Comparison of ENCODE assay signal across 8 mouse cellular contexts in genomic region chr1:132367692-132368506, GRCm38 (mm10). TPM values are rescaled to one million over a fixed set of nuclear protein-coding genes. Genes with fewer than 3 reads are reported as not detected.
DNase-seq lines count a peak whose midpoint lies in the region; ATAC-seq and TF ChIP-seq lines count a peak whose summit lies in the region.

No protein-coding gene starts in this region.

- H3K4me2 ChIP-seq in embryonic facial prominence, embryonic 12.5 days (replicated peaks): no peak overlapping the region
- H3K4me2 ChIP-seq in limb, embryonic 12.5 days: no peak overlapping the region
- no peak overlapping the region for H3K4me2 ChIP-seq in midbrain, embryonic 14.5 days (ENCODE audit: low read length)

- H3K27me3 ChIP-seq in embryonic facial prominence, embryonic 12.5 days: no peaks in the 10 kb centered on the region
- H3K27me3 ChIP-seq in heart, adult 2 months (ENCODE audit: control insufficient read depth, insufficient read depth, low read length): no peaks in the 10 kb centered on the region
- no peaks in the 10 kb centered on the region for H3K27me3 ChIP-seq in kidney, adult 2 months (replicated peaks; ENCODE audit: control insufficient read depth, insufficient read depth, low read length)
- H3K27me3 ChIP-seq in limb, embryonic 12.5 days: no peaks in the 10 kb centered on the region
- no peaks in the 10 kb centered on the region for H3K27me3 ChIP-seq in midbrain, embryonic 14.5 days (ENCODE audit: control insufficient read depth, insufficient read depth, low read length)

- TF ChIP-seq EP300 in heart, adult 2 months (IDR thresholded peaks at IDR 0.05; ENCODE audit: insufficient read depth, low read depth, low read length): peak; percentile 98

- H3K9ac ChIP-seq in embryonic facial prominence, embryonic 12.5 days: no peak overlapping the region
- H3K9ac ChIP-seq in heart, adult 2 months (ENCODE audit: low read depth, low read length): no peak overlapping the region
- no peak overlapping the region for H3K9ac ChIP-seq in limb, embryonic 12.5 days (replicated peaks)
- no peak overlapping the region for H3K9ac ChIP-seq in midbrain, embryonic 14.5 days (replicated peaks; ENCODE audit: low read length)

- no peak for TF ChIP-seq POLR2A in heart, adult 2 months (IDR thresholded peaks at IDR 0.05; ENCODE audit: insufficient read depth, low read depth, low read length)
- TF ChIP-seq POLR2A in kidney, adult 2 months (IDR thresholded peaks at IDR 0.05; ENCODE audit: low read depth, low read length): no peak

- intact Hi-C loops in heart, adult 2 months (cut with DNase I): loop anchor here (1.0 to 5.0 kb wide), 5 partner anchors 22 to 224 kb away; no protein-coding TSS in a partner anchor

- DNase-seq in 3T3-L1 (ENCODE audit: low read depth, low spot score): peak; percentile 93
- DNase-seq in adrenal gland, postnatal 25 days: peak; percentile 82
- DNase-seq in heart, adult 2 months: peak; percentile 83 to 86
- DNase-seq in kidney, adult 2 months: peak; percentile 92
- DNase-seq in midbrain, embryonic 14.5 days: peak; percentile 95
- DNase-seq in spleen, adult 12 weeks (ENCODE audit: low spot score): peak; percentile 81

- no peaks in the 10 kb centered on the region for H3K79me2 ChIP-seq in heart, adult 2 months (replicated peaks; ENCODE audit: control insufficient read depth, insufficient read depth, low read length)

- WGBS in embryonic facial prominence, embryonic 12.5 days: 33% methylated on average over 7 of the region's 7 CpGs
- WGBS in heart, adult 2 months: 16% methylated on average over 7 of the region's 7 CpGs
- WGBS in kidney, adult 2 months: 29% methylated on average over 7 of the region's 7 CpGs
- 36% methylated on average over 7 of the region's 7 CpGs for WGBS in limb, embryonic 12.5 days
- WGBS in midbrain, embryonic 14.5 days: 34% methylated on average over 7 of the region's 7 CpGs

- no peak overlapping the region for H3K4me3 ChIP-seq in embryonic facial prominence, embryonic 12.5 days
- no peak overlapping the region for H3K4me3 ChIP-seq in heart, adult 2 months
- no peak overlapping the region for H3K4me3 ChIP-seq in kidney, adult 2 months (ENCODE audit: insufficient read depth, low read depth, low read length)
- H3K4me3 ChIP-seq in limb, embryonic 12.5 days (replicated peaks): no peak overlapping the region
- no peak overlapping the region for H3K4me3 ChIP-seq in midbrain, embryonic 14.5 days (replicated peaks; ENCODE audit: low read depth, low read length)

- TF ChIP-seq CTCF in heart, adult 2 months (IDR thresholded peaks at IDR 0.05): no peak; the same call in 1 of the 2 replicates
- TF ChIP-seq CTCF in kidney, adult 2 months (conservative IDR thresholded peaks at IDR 0.05; ENCODE audit: insufficient read depth, insufficient read length, low read depth, low read length): peak; percentile 98

- no peaks in the 10 kb centered on the region for H3K9me3 ChIP-seq in embryonic facial prominence, embryonic 12.5 days
- H3K9me3 ChIP-seq in limb, embryonic 12.5 days: no peaks in the 10 kb centered on the region
- H3K9me3 ChIP-seq in midbrain, embryonic 14.5 days (ENCODE audit: control insufficient read depth, low read length): no peaks in the 10 kb centered on the region

- H3K36me3 ChIP-seq in embryonic facial prominence, embryonic 12.5 days: peaks cover 16% of the 10 kb centered on the region
- peaks cover 3% of the 10 kb centered on the region; the same call in 1 of the 2 replicates for H3K36me3 ChIP-seq in heart, adult 2 months (ENCODE audit: control insufficient read depth, insufficient read depth, low read length)
- no peaks in the 10 kb centered on the region for H3K36me3 ChIP-seq in kidney, adult 2 months (ENCODE audit: control insufficient read depth, insufficient read depth, low read length)
- H3K36me3 ChIP-seq in limb, embryonic 12.5 days: peaks cover 44% of the 10 kb centered on the region
- peaks cover 16% of the 10 kb centered on the region for H3K36me3 ChIP-seq in midbrain, embryonic 14.5 days (ENCODE audit: control insufficient read depth, insufficient read depth, low read length)

- H3K4me1 ChIP-seq in embryonic facial prominence, embryonic 12.5 days: peaks cover 17% of the 10 kb centered on the region
- H3K4me1 ChIP-seq in heart, adult 2 months (ENCODE audit: control insufficient read depth, insufficient read depth, low read length): peaks cover 30% of the 10 kb centered on the region
- peaks cover 12% of the 10 kb centered on the region for H3K4me1 ChIP-seq in kidney, adult 2 months (ENCODE audit: control insufficient read depth, insufficient read depth, low read length)
- H3K4me1 ChIP-seq in limb, embryonic 12.5 days (replicated peaks): peaks cover 11% of the 10 kb centered on the region
- H3K4me1 ChIP-seq in midbrain, embryonic 14.5 days (ENCODE audit: control insufficient read depth, insufficient read depth, low read length): peaks cover 26% of the 10 kb centered on the region

- peak; percentile 71; the same call in 1 of the 2 replicates for ATAC-seq in embryonic facial prominence, embryonic 12.5 days (ENCODE audit: insufficient number of reproducible peaks, insufficient read depth, low FRiP score, low TSS enrichment)
- ATAC-seq in limb, embryonic 12.5 days (ENCODE audit: insufficient number of reproducible peaks, insufficient read depth, low FRiP score, low TSS enrichment, low read depth): peak; percentile 76
- peak; percentile 81 for ATAC-seq in midbrain, embryonic 14.5 days (ENCODE audit: low FRiP score, low TSS enrichment)

- no peak overlapping the region for H3K27ac ChIP-seq in embryonic facial prominence, embryonic 12.5 days
- peak overlapping the region; percentile 52 for H3K27ac ChIP-seq in heart, adult 2 months
- H3K27ac ChIP-seq in kidney, adult 2 months (ENCODE audit: insufficient read depth, low read depth, low read length): no peak overlapping the region
- H3K27ac ChIP-seq in limb, embryonic 12.5 days: no peak overlapping the region
- H3K27ac ChIP-seq in midbrain, embryonic 14.5 days (replicated peaks; ENCODE audit: low read depth, low read length): no peak overlapping the region

RNA-seq across cellular contexts. Expression of gene Tmcc2, which starts 23.2 kb away (rescaled TPM):
- 8.4 and 8.6 TPM in 2 replicates for total RNA-seq in adrenal gland, postnatal 25 days (2021)
- 22.0 and 22.1 TPM in 2 replicates for polyA plus RNA-seq in embryonic facial prominence, embryonic 12.5 days (2016; fragmentation: Nextera tagmentation; extraction: Ambion mirVana)
- 10 to 100 TPM; 21.9 to 25.4 TPM for total RNA-seq in heart, adult 2 months (2021)
- polyA plus RNA-seq in heart, adult 2 months (2012; rRNA removed): 17.5 and 19.4 TPM in 2 replicates
- polyA plus RNA-seq in kidney, adult 2 months (2012; rRNA removed): 6.0 and 6.3 TPM in 2 replicates
- 17.7 and 19.0 TPM in 2 replicates for polyA plus RNA-seq in limb, embryonic 12.5 days (2016; fragmentation: Nextera tagmentation; extraction: Ambion mirVana)
- polyA plus RNA-seq in midbrain, embryonic 14.5 days (2014; fragmentation: Nextera tagmentation; extraction: Ambion mirVana): 28.4 and 29.1 TPM in 2 replicates

RNA-seq across cellular contexts. Expression of gene Dstyk, which starts 49.5 kb away (rescaled TPM):
- 20.7 and 26.8 TPM in 2 replicates for total RNA-seq in adrenal gland, postnatal 25 days (2021)
- 16.1 and 17.2 TPM in 2 replicates for polyA plus RNA-seq in embryonic facial prominence, embryonic 12.5 days (2016; fragmentation: Nextera tagmentation; extraction: Ambion mirVana)
- total RNA-seq in heart, adult 2 months (2021): 10 to 100 TPM; 14.6 to 16.0 TPM
- polyA plus RNA-seq in heart, adult 2 months (2012; rRNA removed): 8.9 and 24.1 TPM in 2 replicates
- 13.0 and 13.9 TPM in 2 replicates for polyA plus RNA-seq in kidney, adult 2 months (2012; rRNA removed)
- polyA plus RNA-seq in limb, embryonic 12.5 days (2016; fragmentation: Nextera tagmentation; extraction: Ambion mirVana): 21.2 and 21.3 TPM in 2 replicates
- 10.6 and 11.4 TPM in 2 replicates for polyA plus RNA-seq in midbrain, embryonic 14.5 days (2014; fragmentation: Nextera tagmentation; extraction: Ambion mirVana)

RNA-seq across cellular contexts. Expression of gene Nuak2, which starts 52.0 kb away (rescaled TPM):
- 2.4 and 4.8 TPM in 2 replicates for total RNA-seq in adrenal gland, postnatal 25 days (2021)
- 6.3 TPM in 2 replicates for polyA plus RNA-seq in embryonic facial prominence, embryonic 12.5 days (2016; fragmentation: Nextera tagmentation; extraction: Ambion mirVana)
- 1 to 10 TPM; 4.1 to 4.3 TPM for total RNA-seq in heart, adult 2 months (2021)
- polyA plus RNA-seq in heart, adult 2 months (2012; rRNA removed): 2.8 and 4.0 TPM in 2 replicates
- polyA plus RNA-seq in kidney, adult 2 months (2012; rRNA removed): 56.1 and 73.7 TPM in 2 replicates
- 0.63 and 0.95 TPM in 2 replicates for polyA plus RNA-seq in limb, embryonic 12.5 days (2016; fragmentation: Nextera tagmentation; extraction: Ambion mirVana)
- polyA plus RNA-seq in midbrain, embryonic 14.5 days (2014; fragmentation: Nextera tagmentation; extraction: Ambion mirVana): 22.3 and 38.0 TPM in 2 replicates
